Comparison of ENCODE assay signal across 9 mouse cellular contexts in the genomic region with DNA sequence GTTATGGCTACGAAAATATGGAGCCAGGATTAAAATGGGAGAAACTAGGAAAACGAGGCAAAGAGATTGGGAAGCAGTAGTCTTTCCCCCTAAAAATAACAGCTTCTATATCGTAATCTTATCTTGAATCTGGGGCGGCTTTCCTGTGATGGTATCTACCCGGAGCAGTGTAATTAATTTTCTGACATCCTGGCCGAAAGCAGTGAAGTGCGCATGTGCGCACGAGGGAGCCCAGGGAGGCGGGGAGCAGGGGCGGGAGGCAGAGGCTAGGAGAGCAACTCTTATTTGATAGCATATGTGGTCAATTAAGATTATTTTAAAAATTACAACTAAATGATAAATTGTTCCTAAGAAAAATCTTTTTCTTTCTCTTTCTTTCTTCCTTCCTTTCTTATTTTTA.
DNase-seq lines count a peak whose midpoint lies in the region; ATAC-seq lines count a peak whose summit lies in the region.
"Had no signal": no experiment of that assay in that cellular context is flagged by ENCODE, and none has a peak within 500 bp of the region (broad histone marks: within the 10 kb centered on the region; RNA-seq: fewer than 3 reads in every experiment).

No protein-coding gene starts in this region.

- H3K9ac ChIP-seq in intestine, embryonic 14.5 days (ENCODE audit: low read length), result no peak overlapping the region
- H3K9ac ChIP-seq in intestine, embryonic 16.5 days (ENCODE audit: low read depth, low read length), result no peak overlapping the region
- no peak overlapping the region for H3K9ac ChIP-seq in embryonic facial prominence, embryonic 12.5 days

- peak overlapping the region; percentile 20; the same call in 1 of the 2 replicates for H3K4me2 ChIP-seq in intestine, embryonic 14.5 days (ENCODE audit: low read length)
- H3K4me2 ChIP-seq in intestine, embryonic 16.5 days (ENCODE audit: low read depth, low read length), result no peak overlapping the region
- peak overlapping the region; percentile 41 for H3K4me2 ChIP-seq in embryonic facial prominence, embryonic 12.5 days (replicated peaks)

- H3K27me3 ChIP-seq in intestine, embryonic 14.5 days (replicated peaks; ENCODE audit: control insufficient read depth, insufficient read depth, low read length), result 0 out of 2 replicates have a peak, but pooled peaks cover 2% of the 10 kb centered on the region
- no peaks in the 10 kb centered on the region for H3K27me3 ChIP-seq in intestine, embryonic 16.5 days (replicated peaks; ENCODE audit: control insufficient read depth, insufficient read depth, low read length)
- no peaks in the 10 kb centered on the region for H3K27me3 ChIP-seq in embryonic facial prominence, embryonic 12.5 days

- 0 out of 2 replicates have a peak, but pooled peaks cover 3% of the 10 kb centered on the region for H3K4me1 ChIP-seq in intestine, embryonic 14.5 days (replicated peaks; ENCODE audit: control insufficient read depth, insufficient read depth, low read length)
- H3K4me1 ChIP-seq in intestine, embryonic 16.5 days (ENCODE audit: control insufficient read depth, insufficient read depth, low read length), result peaks cover 4% of the 10 kb centered on the region; the same call in 1 of the 2 replicates
- H3K4me1 ChIP-seq in embryonic facial prominence, embryonic 12.5 days, result peaks cover 44% of the 10 kb centered on the region

- H3K27ac ChIP-seq in intestine, embryonic 14.5 days (ENCODE audit: low read depth), result 0 out of 2 replicates have a peak overlapping the region, but pooled peaks have one; percentile 57
- no peak overlapping the region for H3K27ac ChIP-seq in intestine, embryonic 16.5 days (ENCODE audit: low read length)
- 0 out of 2 replicates have a peak overlapping the region, but pooled peaks have one; percentile 30 for H3K27ac ChIP-seq in embryonic facial prominence, embryonic 12.5 days
- H3K27ac ChIP-seq: heart, adult 2 months had no signal

- DNase-seq in intestine, embryonic 14.5 days (ENCODE audit: low spot score), result no peak
- DNase-seq in brain, adult 2 months (ENCODE audit: low read depth, low spot score), result peak; percentile 70
- peak; percentile 34 to 53 for DNase-seq in kidney, postnatal 36 days
- DNase-seq in retina, adult 2 months (ENCODE audit: low read depth, low spot score), result peak; percentile 33
- no peak for DNase-seq in heart, adult 8-10 months (ENCODE audit: low spot score)

- H3K9me3 ChIP-seq in intestine, embryonic 14.5 days (ENCODE audit: control insufficient read depth, low read length), result no peaks in the 10 kb centered on the region
- no peaks in the 10 kb centered on the region for H3K9me3 ChIP-seq in intestine, embryonic 16.5 days (ENCODE audit: control insufficient read depth, low read length)
- no peaks in the 10 kb centered on the region for H3K9me3 ChIP-seq in embryonic facial prominence, embryonic 12.5 days

- ATAC-seq in intestine, embryonic 14.5 days (replicated peaks; ENCODE audit: low FRiP score, low TSS enrichment, low read depth), result no peak
- ATAC-seq in intestine, embryonic 16.5 days, result no peak
- ATAC-seq in embryonic facial prominence, embryonic 12.5 days (ENCODE audit: insufficient number of reproducible peaks, insufficient read depth, low FRiP score, low TSS enrichment), result no peak
- no peak for ATAC-seq in erythroblast, adult 5-6 weeks (replicated peaks; ENCODE audit: low FRiP score, poor library complexity, severe bottlenecking)

- H3K4me3 ChIP-seq in intestine, embryonic 14.5 days (ENCODE audit: low read depth, low read length), result no peak overlapping the region
- no peak overlapping the region for H3K4me3 ChIP-seq in intestine, embryonic 16.5 days (ENCODE audit: low read length)
- 0 out of 2 replicates have a peak overlapping the region, but pooled peaks have one; percentile 1 for H3K4me3 ChIP-seq in embryonic facial prominence, embryonic 12.5 days
- H3K4me3 ChIP-seq: heart, adult 2 months had no signal

- H3K36me3 ChIP-seq in intestine, embryonic 14.5 days (ENCODE audit: control insufficient read depth, insufficient read depth, low read length), result no peaks in the 10 kb centered on the region
- no peaks in the 10 kb centered on the region for H3K36me3 ChIP-seq in intestine, embryonic 16.5 days (ENCODE audit: control insufficient read depth, insufficient read depth, low read length)
- H3K36me3 ChIP-seq in embryonic facial prominence, embryonic 12.5 days, result no peaks in the 10 kb centered on the region

- WGBS in intestine, embryonic 14.5 days, result 45% methylated on average over 11 of the region's 11 CpGs
- WGBS in intestine, embryonic 16.5 days, result 48% methylated on average over 11 of the region's 11 CpGs
- 16% methylated on average over 11 of the region's 11 CpGs for WGBS in embryonic facial prominence, embryonic 12.5 days

Comparison
In these comparisons a context has a peak if more than half of its experiments do, and no peak if none do; other contexts are left out.
1. DNase-seq: peak in brain, adult 2 months (single experiment), kidney, postnatal 36 days (2 of 2) and retina, adult 2 months (single experiment); none in intestine, embryonic 14.5 days (single experiment) and heart, adult 8-10 months (single experiment).